Comparison of ENCODE assay signal across 8 mouse cellular contexts in genomic region chr7:44985595-44986191, GRCm38 (mm10). TPM values are rescaled to one million over a fixed set of nuclear protein-coding genes. Genes with fewer than 3 reads are reported as not detected.
A peak's percentile ranks its signal among the peaks of the same experiment; 100 is the strongest.
DNase-seq lines count a peak whose midpoint lies in the region; ATAC-seq lines count a peak whose summit lies in the region.

No protein-coding gene starts in this region.

- H3K4me1 ChIP-seq in brown adipose tissue, adult 24 weeks (ENCODE audit: control insufficient read depth, insufficient read depth, insufficient read length, low read length) = peaks cover 5% of the 10 kb centered on the region; the same call in 1 of the 2 replicates
- H3K4me1 ChIP-seq in forebrain, embryonic 13.5 days = peaks cover 42% of the 10 kb centered on the region

- H3K4me2 ChIP-seq in forebrain, embryonic 13.5 days = peak overlapping the region; percentile 73

- ATAC-seq in forebrain, embryonic 13.5 days = no peak
- no peak for ATAC-seq in inflammation-experienced regulatory T-cells, adult 6 months

- peak overlapping the region; percentile 78 for H3K27ac ChIP-seq in brown adipose tissue, adult 24 weeks (replicated peaks; ENCODE audit: low read depth, low read length)
- H3K27ac ChIP-seq in forebrain, embryonic 13.5 days = peak overlapping the region; percentile 93

- intact Hi-C loops in heart, postnatal 36 days (cut with DNase I) = no loop called here

- H3K9ac ChIP-seq in forebrain, embryonic 13.5 days = peak overlapping the region; percentile 98

- no peaks in the 10 kb centered on the region for H3K27me3 ChIP-seq in forebrain, embryonic 13.5 days

- DNase-seq in MN1 (ENCODE audit: low spot score) = peak; percentile 78
- DNase-seq in heart, postnatal 36 days = peak; percentile 59 to 60
- peak; percentile 60 to 72 for DNase-seq in layer of hippocampus, postnatal 14 days (ENCODE audit: low spot score in 2 of 2)
- peak; percentile 92 for DNase-seq in lung, postnatal 10 days
- peak; percentile 84 for DNase-seq in retina, postnatal 1 day

- H3K9me3 ChIP-seq in forebrain, embryonic 13.5 days (replicated peaks) = no peaks in the 10 kb centered on the region

- whole genome bisulfite sequencing in forebrain, embryonic 13.5 days = 0% methylated on average over 32 of the region's 45 CpGs

- peak overlapping the region; percentile 92 for H3K4me3 ChIP-seq in brown adipose tissue, adult 24 weeks (ENCODE audit: insufficient read depth, low read depth, low read length)
- peak overlapping the region; percentile 96 for H3K4me3 ChIP-seq in forebrain, embryonic 13.5 days

- H3K36me3 ChIP-seq in forebrain, embryonic 13.5 days (ENCODE audit: poor library complexity, severe bottlenecking) = peaks cover 31% of the 10 kb centered on the region

RNA-seq across cellular contexts. Expression of gene Prmt1, which starts 0.7 kb away (rescaled TPM):
- polyA plus RNA-seq in brown adipose tissue, adult 24 weeks (2012; ENCODE audit: insufficient read depth, insufficient read length, missing spikeins) = 47.1 and 73.7 TPM in 2 replicates
- 815 and 859 TPM in 2 replicates for polyA plus RNA-seq in forebrain, embryonic 13.5 days (2015; fragmentation: Nextera tagmentation; extraction: Ambion mirVana)
- total RNA-seq in heart, postnatal 36 days (2021) = 100 to 1,000 TPM; 104 to 107 TPM
- 100 to 1,000 TPM; 163 to 195 TPM for total RNA-seq in layer of hippocampus, postnatal 14 days (2021)
- polyA plus RNA-seq in inflammation-experienced regulatory T-cells, adult 6 months (2017; shearing (Covaris generic)) = 10 to 100 TPM; 37.3 to 84.6 (median 70.6) TPM

RNA-seq across cellular contexts. Expression of gene Cpt1c, which starts 11.0 kb away (rescaled TPM):
- polyA plus RNA-seq in brown adipose tissue, adult 24 weeks (2012; ENCODE audit: insufficient read depth, insufficient read length, missing spikeins) = 0.58 and 0.75 TPM in 2 replicates
- polyA plus RNA-seq in forebrain, embryonic 13.5 days (2015; fragmentation: Nextera tagmentation; extraction: Ambion mirVana) = 40.2 and 43.1 TPM in 2 replicates
- total RNA-seq in heart, postnatal 36 days (2021) = 1 to 10 TPM; 1.4 to 2.1 TPM
- 100 to 1,000 TPM; 115 to 116 TPM for total RNA-seq in layer of hippocampus, postnatal 14 days (2021)
- 1 to 10 TPM in 2 of 3 experiments, under 1 TPM in 1; 0.23 to 1.9 (median 1.5) TPM for polyA plus RNA-seq in inflammation-experienced regulatory T-cells, adult 6 months (2017; shearing (Covaris generic))

RNA-seq across cellular contexts. Expression of gene Irf3, which starts 11.8 kb away (rescaled TPM):
- 40.8 and 41.4 TPM in 2 replicates for polyA plus RNA-seq in brown adipose tissue, adult 24 weeks (2012; ENCODE audit: insufficient read depth, insufficient read length, missing spikeins)
- 67.9 and 72.7 TPM in 2 replicates for polyA plus RNA-seq in forebrain, embryonic 13.5 days (2015; fragmentation: Nextera tagmentation; extraction: Ambion mirVana)
- 10 to 100 TPM; 27.3 to 31.7 TPM for total RNA-seq in heart, postnatal 36 days (2021)
- total RNA-seq in layer of hippocampus, postnatal 14 days (2021) = 10 to 100 TPM; 33.8 to 46.5 TPM
- 100 to 1,000 TPM in 2 of 3 experiments, 10 to 100 TPM in 1; 83.6 to 119 (median 115) TPM for polyA plus RNA-seq in inflammation-experienced regulatory T-cells, adult 6 months (2017; shearing (Covaris generic))

RNA-seq across cellular contexts. Expression of gene Bcl2l12, which starts 12.8 kb away (rescaled TPM):
- 8.9 and 9.1 TPM in 2 replicates for polyA plus RNA-seq in brown adipose tissue, adult 24 weeks (2012; ENCODE audit: insufficient read depth, insufficient read length, missing spikeins)
- polyA plus RNA-seq in forebrain, embryonic 13.5 days (2015; fragmentation: Nextera tagmentation; extraction: Ambion mirVana) = 40.5 and 45.6 TPM in 2 replicates
- 10 to 100 TPM; 10.2 to 11.2 TPM for total RNA-seq in heart, postnatal 36 days (2021)
- 1 to 10 TPM; 2.0 to 3.9 TPM for total RNA-seq in layer of hippocampus, postnatal 14 days (2021)
- polyA plus RNA-seq in inflammation-experienced regulatory T-cells, adult 6 months (2017; shearing (Covaris generic)) = 10 to 100 TPM; 21.0 to 29.3 (median 26.6) TPM

RNA-seq across cellular contexts. Expression of gene Scaf1, which starts 30.5 kb away (rescaled TPM):
- polyA plus RNA-seq in brown adipose tissue, adult 24 weeks (2012; ENCODE audit: insufficient read depth, insufficient read length, missing spikeins) = 26.3 and 27.5 TPM in 2 replicates
- polyA plus RNA-seq in forebrain, embryonic 13.5 days (2015; fragmentation: Nextera tagmentation; extraction: Ambion mirVana) = 35.8 and 38.9 TPM in 2 replicates
- 10 to 100 TPM; 48.0 to 48.1 TPM for total RNA-seq in heart, postnatal 36 days (2021)
- 100 to 1,000 TPM; 153 to 158 TPM for total RNA-seq in layer of hippocampus, postnatal 14 days (2021)
- polyA plus RNA-seq in inflammation-experienced regulatory T-cells, adult 6 months (2017; shearing (Covaris generic)) = 1 to 10 TPM; 7.4 to 8.9 (median 8.7) TPM

Comparison
In these comparisons a context has a peak if more than half of its experiments do, and no peak if none do; other contexts are left out.
1. RNA of gene Cpt1c, which starts 11.0 kb away (polyA plus RNA-seq): 40.2 to 43.1 TPM in forebrain, embryonic 13.5 days; 0.23 to 1.9 TPM in inflammation-experienced regulatory T-cells, adult 6 months and 0.58 to 0.75 TPM in brown adipose tissue, adult 24 weeks; every median in the first group is over 10 times any median in the second.
2. Peak in every context shown above with its lines, with median percentiles within 50 percentile points of each other: DNase-seq.